Mouse (Mus musculus): ENCODE results near the gene Schip1.

Gene Schip1

DNA sequence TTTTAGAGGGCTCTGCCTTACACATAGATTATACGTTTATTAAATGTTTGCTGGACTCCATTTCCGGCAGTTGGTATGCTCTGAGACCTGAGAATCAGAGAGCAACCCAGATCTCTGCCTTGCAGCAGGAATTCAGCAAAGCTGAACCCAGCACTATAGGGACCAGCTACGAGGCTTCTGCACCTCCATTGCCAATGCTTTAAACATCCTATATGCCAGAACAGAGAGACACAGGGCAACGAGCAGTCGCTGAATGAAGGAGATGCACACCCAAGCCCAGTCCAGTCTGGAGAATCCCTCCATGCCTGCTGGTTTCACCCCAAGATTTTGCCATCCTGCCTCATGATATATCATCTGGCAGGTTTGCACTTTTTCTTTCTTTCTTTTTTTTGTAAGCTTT lies 512.3 kb downstream of the Schip1 start:
- intact Hi-C loops (cut with DNase I), result no loop called here

- intact Hi-C loops (cut with DNase I), result no loop called here
These were observed 517.0 kb downstream of the Schip1 start for GRCm38 (mm10) chr3:68581591-68581990.

DNA sequence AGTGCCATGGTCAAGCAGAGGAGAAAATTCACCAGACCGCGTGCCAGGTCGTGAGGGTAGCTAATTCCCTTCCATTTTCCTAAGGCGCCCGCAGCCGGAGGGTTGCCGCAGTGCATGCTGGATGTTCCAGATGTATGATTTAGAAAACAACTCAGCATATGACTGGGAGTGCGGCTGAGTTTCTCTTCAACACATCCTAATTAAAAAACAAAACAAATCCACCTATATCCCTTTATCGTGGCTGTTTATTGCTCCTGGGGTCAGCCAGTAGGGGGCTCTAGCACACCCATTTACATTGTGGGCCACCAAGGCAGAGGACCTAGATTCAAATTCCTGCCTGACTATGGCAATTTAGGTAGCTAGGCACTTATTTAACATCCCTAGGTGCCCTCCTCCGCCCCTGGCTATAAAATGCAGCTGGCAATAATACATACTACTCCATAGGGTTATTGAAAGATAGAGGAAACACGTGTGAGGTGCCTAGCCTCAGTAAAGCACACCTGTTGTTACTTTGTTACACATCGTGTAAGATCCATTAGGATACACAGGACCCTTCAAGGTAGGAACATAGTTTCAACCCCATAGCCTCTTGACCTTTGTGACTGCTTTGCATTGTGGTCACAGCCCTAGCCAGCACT lies 517.6 kb downstream of the Schip1 start:
- intact Hi-C loops (cut with DNase I), result no loop called here

DNA sequence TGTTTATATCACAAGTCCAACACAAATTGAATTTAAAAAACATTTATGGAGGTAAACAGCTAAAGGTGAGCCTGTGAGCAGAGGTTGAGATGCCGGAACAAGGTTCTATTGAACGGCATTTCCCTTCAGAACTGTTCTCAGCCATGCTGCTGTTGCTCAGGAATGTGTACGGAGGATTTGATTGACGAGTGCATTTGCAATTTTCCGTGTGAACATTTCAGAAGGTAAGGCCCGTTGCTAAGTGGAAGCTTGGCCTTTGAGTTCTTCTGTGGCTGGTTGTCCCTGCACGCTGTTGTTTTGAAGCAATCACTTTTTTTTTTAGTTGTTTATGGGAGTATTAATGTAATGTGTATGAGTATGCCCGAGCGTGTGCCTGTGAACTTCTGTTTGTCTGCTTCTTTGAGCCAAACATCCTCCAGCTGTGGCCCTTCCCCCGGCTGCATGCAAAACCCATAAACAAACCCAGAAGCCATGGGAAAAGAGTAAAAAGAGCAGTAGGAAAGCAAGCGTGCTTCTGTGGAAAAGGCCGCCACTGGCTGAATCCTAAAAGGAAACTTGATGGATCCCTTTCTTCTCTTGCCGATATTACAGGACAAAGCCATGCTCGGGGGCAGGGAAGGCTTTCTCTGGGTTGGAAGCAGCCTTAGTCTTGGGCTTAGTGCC lies 518.6 kb downstream of the Schip1 start:
- intact Hi-C loops (cut with DNase I), result no loop called here

DNA sequence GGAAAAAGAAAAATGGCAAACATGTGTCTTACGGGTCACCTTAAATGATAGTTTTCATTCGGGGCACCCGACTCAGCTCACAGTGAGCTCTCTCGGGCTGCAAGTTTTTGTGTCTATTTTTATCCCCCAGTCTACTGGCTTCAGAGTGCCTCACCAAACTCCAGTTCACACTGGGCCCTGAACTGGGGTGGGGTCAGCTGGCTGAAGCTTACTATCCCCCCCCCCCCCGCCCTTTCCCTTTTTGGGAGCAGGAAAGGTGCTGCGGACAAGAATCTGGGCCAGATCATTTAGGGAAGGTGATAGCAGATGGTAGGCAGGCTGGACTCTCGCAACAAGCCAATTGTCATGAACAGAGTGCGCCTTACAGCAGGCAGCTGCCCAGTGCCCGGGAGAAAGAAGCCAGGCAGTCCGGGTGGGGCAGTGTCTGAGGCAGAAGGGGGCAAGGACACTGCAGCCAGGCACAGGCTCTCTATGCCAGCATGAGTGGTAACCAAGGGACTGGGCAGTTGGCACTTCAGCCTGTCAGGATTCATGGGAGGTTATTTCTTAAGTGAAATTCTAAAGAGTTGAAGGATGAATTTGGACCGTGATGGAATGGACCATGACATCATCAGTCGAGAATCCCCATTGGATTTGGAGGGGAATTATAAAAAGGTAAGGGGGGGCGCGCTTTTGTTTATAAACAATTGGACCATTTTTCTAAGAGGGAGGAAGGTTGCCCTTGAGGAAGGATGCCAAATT lies 519.3 kb downstream of the Schip1 start:
- intact Hi-C loops (cut with DNase I), result no loop called here

DNA sequence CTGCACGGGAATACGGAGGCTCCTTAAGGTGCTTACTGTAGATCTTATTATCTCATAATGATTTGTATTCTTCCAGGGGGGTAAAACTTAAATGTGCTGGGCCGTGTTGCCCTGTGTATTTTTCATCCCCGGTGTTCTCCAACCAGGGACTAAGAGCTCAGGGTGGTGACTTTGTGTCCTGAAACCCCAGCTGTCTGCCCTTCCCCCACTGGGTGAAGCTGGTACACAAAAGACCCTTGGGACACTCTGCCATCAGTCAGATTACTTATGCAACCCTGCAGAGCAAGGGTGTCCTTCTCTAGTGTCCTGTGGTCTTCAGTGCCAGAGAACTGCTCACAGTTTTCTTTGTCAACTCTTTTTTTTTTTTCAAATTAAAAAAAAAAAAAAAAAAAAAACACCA lies 520.6 kb downstream of the Schip1 start:
- intact Hi-C loops (cut with DNase I), result no loop called here

GRCm38 (mm10) chr3:68586646-68587064 lies 522.1 kb downstream of the Schip1 start:
- intact Hi-C loops (cut with DNase I), result no loop called here

GRCm38 (mm10) chr3:68587567-68588245 lies 523.1 kb downstream of the Schip1 start:
- intact Hi-C loops (cut with DNase I), result no loop called here

DNA sequence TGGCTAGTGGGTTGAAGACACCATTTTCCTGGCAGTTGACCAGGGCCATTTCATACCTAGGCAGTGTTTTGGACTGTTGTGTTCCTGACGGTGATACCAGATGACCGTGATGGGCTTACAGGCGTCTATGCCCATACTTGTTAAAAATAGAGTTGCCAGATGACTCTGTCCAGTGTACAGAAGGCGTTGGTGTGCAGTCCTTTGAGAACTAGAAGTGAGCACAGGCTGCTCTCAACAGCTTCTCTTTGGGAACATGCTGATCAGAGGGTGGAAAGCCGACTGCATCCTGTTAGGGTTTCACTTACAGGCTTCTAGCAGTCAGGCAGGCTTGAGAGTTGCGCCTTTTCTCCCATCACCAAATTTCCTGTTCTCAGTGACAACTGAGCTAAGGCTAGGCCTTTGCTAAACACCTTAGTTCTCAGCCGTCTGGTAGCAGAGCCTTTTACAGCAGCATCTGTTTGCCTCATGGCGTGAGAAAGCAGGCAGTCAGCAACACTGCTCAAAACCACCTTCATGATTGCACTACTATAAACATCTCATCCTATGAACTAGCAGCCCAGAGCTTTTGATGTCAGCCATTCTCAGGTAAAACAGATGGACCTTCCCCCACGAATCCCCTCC lies 524.7 kb downstream of the Schip1 start:
- intact Hi-C loops (cut with DNase I), result no loop called here

- intact Hi-C loops (cut with DNase I), result no loop called here
These were observed 525.8 kb downstream of the Schip1 start for GRCm38 (mm10) chr3:68590436-68590835.

DNA sequence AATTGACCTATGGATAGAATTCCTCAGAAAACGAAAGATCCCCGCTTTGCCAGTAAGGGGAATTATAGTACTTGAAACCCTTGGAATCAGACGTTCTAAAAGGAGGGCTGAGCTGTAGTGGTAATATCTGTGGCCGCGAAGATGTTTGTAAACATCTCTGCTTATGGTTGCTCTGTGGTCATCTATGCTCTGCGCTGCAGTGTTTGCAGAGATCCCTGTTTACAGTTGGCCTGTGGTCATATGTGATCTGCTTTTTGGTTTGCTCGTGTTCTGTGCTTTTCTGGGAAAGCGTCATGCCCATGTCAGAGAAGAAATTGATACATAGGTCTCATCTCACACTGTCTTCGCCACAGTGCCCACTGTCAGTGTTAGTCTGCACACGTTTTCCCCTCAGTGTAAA lies 528.0 kb downstream of the Schip1 start:
- intact Hi-C loops (cut with DNase I), result no loop called here

DNA sequence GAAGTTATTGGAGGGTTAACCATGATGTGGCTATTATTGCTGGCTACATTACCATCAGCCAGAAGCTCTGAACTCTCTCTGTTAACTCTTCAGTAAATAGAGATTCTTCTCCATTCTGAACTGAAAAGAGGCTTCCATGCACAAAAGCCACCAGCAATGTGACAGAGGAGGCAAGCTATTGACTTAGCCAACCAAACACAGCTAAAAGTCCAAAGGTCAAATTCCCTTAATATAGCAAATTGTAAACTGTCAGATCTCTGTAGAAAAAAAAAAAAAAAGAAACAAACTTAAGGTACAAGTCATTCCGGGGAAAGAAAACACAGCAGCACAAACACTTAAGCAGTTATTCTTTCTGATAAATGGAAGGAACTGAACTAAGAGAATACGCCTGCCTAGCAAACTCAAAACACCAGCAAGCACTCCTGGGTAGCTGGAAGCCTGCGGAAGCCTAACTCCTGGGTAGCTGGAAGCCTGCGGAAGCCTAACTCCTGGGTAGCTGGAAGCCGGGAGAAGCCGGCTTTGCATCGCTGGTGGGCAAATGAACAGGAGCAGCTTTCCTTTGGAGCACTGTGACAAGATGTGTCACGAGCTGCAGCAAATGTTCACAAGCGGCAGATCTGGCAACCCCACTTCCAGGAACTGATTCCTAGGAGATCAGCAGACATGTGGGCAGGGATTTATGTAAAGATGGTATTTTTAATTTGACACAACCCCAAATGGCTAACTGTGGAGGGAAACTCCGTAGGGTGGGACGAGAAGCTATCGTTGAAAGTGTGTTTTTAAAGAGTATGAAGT lies 528.7 kb downstream of the Schip1 start:
- intact Hi-C loops (cut with DNase I), result no loop called here

GRCm38 (mm10) chr3:68595316-68595925 lies 530.8 kb downstream of the Schip1 start:
- intact Hi-C loops (cut with DNase I), result no loop called here

GRCm38 (mm10) chr3:68596938-68597337 lies 532.3 kb downstream of the Schip1 start:
- intact Hi-C loops (cut with DNase I), result no loop called here

GRCm38 (mm10) chr3:68602891-68603290 lies 538.3 kb downstream of the Schip1 start:
- intact Hi-C loops (cut with DNase I), result no loop called here

GRCm38 (mm10) chr3:68604467-68604866 lies 539.9 kb downstream of the Schip1 start:
- intact Hi-C loops (cut with DNase I), result no loop called here

DNA sequence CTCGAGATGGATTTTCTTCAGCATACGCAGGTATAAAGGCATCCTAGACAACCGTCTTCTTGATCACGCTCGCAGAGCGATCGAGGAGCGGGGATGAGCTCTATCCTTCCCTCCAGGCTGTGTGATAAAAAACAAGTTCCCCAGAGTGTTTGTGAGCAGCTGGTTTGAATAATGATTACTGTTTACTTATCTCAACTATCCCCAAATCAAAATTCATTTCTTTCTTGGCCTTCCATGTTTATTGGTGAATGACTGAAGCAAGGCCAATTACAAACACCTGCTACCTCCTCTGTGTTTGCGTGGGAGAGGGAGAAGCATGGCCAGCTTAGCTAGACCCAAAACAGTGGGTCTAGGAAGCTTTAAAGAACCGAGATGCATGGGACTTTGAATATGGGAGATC lies 540.4 kb downstream of the Schip1 start:
- intact Hi-C loops (cut with DNase I), result no loop called here

- intact Hi-C loops (cut with DNase I), result no loop called here
These were observed 541.5 kb downstream of the Schip1 start for GRCm38 (mm10) chr3:68605942-68606603.

GRCm38 (mm10) chr3:68606730-68607129 lies 542.1 kb downstream of the Schip1 start:
- intact Hi-C loops (cut with DNase I), result no loop called here

- intact Hi-C loops (cut with DNase I), result no loop called here
These were observed 542.7 kb downstream of the Schip1 start for GRCm38 (mm10) chr3:68607336-68607735.

Data from adrenal gland (tissue).